Mouse (Mus musculus): ENCODE results near the gene Stx4a.
"Not testable (repeated sequence)": the region's sequence is repeated elsewhere in the genome, so short reads cannot be mapped to it uniquely, and the experiment has no call there.

The Stx4a gene

DNA sequence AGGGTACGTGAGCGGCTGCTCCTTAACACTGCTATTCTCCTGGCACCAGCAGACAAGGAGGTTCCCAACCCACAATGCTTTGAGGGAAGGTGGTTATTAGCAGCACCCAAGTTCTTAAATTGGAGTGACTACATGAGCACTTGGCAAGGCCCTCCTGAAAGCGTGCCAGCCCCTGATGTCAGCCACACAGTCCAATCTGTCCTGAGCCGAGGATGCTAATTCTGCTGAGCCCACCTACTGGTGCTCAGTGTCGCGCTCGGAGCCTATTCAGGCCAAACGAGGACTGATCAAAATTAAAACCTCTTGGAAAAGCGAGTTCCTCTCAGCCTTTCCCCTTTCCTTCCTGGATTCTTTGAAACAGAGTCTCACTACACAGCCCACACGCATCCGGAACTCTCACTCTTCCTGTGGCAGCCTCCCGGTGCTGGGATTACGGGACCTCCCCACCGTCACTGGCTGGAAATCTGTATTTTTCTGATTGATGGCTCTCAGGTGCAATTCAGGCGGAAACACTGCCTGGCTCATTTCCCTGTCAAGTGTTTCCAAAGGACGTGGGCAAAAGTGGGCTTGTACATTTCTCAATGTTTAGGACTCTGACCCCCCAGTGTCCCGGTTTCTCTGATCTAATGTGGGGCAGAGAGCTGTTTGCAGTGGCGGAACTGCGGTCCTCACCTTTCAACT lies 9.7 kb upstream of the Stx4a start:
- in situ Hi-C loops (cut with MseI, MboI), result no loop called here

DNA sequence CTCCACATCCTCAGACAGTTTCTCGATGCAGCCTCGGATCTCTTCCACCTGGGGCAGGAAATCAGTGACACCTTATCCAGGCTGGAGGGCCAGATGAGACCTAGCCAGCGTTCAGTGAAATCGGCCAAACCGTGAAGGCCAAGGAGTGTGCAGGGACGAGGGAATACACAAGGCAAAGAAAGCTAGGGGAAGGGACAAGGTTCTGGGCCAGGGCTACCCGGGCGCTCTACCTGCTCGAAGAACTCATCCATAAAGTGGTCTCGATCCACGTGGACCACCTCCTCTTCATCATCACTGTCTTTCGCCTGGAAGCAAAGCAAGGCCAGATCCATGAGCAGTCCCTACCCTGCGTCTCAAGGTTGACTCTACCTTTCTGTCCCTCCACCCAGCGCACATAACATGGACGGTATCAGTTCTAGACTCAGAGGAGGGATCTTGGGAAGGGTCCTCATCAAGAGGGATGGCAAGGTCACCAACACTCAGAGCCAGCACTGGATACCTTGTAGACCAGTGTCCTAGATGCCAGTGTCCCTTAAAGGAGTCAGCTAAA lies 8.9 kb upstream of the Stx4a start:
- in situ Hi-C loops (cut with MseI, MboI), result no loop called here

DNA sequence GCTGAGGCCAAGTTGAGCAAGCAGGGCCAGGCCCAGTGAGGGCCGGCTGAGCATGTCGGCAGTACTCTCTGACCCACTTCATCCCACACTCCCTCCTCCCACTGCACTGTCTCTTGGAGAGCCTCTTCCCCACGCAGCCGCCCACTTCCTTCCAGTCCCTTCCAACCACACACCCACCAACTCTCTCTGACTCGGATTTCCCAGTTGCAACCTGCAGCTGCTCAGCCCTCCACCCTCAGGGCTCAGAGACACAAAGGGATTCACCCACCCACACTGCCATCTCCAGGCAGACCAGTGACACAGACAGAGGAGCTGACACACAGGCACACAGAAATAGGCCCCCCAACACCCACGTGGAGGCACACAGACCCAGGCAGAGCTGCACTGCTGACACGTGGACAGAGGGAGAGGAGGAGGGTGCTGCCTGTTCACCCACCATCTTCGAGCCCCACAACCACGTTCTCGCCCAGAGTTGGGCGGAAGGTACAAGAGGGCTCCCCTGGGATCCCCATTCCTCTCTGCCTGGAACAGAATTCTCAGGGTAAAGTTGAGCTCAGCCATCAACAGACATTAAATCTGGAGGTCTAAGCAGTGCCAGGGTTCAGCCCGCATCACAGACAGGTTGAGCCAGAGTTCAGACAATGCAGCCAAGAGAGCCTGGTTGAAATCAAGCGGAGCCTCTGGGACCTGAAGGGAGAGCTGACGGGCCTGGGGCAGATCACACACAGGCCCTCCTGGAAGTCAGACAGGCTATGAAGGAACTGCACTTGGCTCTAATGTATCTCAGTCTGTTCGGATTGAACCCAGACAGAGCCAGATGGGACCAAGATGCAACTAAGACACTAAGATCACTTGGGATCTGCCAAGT lies 7.9 kb upstream of the Stx4a start:
- in situ Hi-C loops (cut with MseI, MboI), result no loop called here

DNA sequence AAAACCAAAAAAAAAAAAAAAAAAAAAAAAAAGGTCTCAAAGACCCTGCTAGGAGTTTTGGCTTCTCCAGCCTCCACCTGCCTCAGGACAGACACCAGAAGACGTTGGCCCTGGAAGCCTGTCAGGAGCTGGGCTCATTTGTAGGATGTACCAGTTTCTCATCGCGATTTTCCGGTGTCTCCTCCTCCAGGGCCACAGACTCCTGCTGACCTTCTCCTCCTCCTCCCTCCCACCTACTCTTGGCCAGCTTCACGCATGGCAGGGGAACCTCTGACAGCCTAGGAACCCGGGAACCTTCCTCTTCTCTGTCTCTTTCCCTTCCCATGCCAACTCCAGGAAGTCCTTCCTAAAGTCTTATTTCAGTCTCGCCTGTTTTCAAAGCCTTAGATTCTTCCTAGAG lies 7.0 kb upstream of the Stx4a start:
- in situ Hi-C loops (cut with MseI, MboI), result no loop called here

DNA sequence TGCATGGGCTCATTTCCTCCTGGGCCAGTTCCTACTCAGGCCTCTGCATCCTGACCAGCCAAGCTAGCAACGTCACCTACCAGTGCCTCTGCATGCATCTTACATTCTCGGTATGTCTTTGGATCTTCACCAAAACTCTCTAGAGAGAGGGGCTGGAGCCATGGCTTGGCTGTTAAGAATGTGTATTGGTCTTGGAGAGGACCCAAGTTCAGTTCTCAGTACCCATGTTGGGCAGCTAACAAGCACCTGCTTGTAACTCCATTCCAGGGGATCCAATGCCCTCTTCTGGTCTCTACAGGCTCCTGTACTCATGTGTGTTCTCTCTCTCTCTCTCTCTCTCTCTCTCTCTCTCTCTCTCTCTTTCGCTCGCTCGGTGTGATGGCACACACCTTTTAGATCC lies 6.3 kb upstream of the Stx4a start:
- in situ Hi-C loops (cut with MseI, MboI), result no loop called here

- in situ Hi-C loops (cut with MseI, MboI), result no loop called here
Measured at GRCm38 (mm10) chr7:127820836-127821509, 3.1 kb upstream of the Stx4a start.

- in situ Hi-C loops (cut with MseI, MboI), result no loop called here
Measured at GRCm38 (mm10) chr7:127822494-127822893, 1.6 kb upstream of the Stx4a start.

GRCm38 (mm10) chr7:127823236-127824171 lies 590 bp upstream of the Stx4a start:
- in situ Hi-C loops (cut with MseI, MboI), result no loop called here

- in situ Hi-C loops (cut with MseI, MboI), result no loop called here
Measured at GRCm38 (mm10) chr7:127835550-127835949, 11.5 kb downstream of the Stx4a start.

- in situ Hi-C loops (cut with MseI, MboI), result no loop called here
Measured at GRCm38 (mm10) chr7:127837473-127837872, 13.4 kb downstream of the Stx4a start.

- in situ Hi-C loops (cut with MseI, MboI), result not testable (repeated sequence)
Measured at GRCm38 (mm10) chr7:127837878-127838277, 13.8 kb downstream of the Stx4a start.

GRCm38 (mm10) chr7:127840031-127840430 lies 15.9 kb downstream of the Stx4a start:
- in situ Hi-C loops (cut with MseI, MboI), result not testable (repeated sequence)

- in situ Hi-C loops (cut with MseI, MboI), result no loop called here
Measured at GRCm38 (mm10) chr7:127840886-127841285, 16.8 kb downstream of the Stx4a start.

DNA sequence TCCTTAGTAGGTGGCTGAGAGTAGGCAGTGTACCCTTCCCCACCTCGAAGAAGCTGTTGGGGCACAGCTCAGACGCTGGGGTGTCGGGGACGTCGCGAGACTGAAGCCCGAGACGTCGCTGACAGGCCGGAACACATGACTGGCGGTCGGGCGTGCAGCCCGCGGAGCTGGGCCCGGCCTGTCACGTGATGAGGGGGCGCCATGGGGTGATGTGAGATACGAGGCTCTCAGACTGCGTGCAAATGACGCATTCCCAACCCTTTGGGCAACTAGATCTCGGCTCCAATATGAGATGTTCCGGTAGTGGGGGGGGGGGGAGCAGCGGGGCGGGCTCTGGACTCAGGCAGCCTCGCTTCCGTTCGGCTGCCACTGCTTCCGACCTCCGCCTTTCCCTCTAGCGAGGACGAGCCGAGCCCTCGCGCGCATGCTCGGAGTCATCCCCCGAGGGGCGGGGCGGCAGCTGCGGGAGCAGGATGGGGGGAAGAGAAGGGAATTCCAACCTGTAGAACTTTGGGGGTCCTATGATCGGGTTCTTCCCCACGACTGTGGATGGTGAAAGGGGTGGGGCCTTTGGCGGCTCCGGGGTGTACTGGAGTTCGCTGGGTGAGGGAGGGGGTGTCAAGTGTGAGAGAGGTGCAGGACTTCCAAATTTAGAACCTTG lies 17.4 kb downstream of the Stx4a start:
- in situ Hi-C loops (cut with MseI, MboI), result no loop called here

DNA sequence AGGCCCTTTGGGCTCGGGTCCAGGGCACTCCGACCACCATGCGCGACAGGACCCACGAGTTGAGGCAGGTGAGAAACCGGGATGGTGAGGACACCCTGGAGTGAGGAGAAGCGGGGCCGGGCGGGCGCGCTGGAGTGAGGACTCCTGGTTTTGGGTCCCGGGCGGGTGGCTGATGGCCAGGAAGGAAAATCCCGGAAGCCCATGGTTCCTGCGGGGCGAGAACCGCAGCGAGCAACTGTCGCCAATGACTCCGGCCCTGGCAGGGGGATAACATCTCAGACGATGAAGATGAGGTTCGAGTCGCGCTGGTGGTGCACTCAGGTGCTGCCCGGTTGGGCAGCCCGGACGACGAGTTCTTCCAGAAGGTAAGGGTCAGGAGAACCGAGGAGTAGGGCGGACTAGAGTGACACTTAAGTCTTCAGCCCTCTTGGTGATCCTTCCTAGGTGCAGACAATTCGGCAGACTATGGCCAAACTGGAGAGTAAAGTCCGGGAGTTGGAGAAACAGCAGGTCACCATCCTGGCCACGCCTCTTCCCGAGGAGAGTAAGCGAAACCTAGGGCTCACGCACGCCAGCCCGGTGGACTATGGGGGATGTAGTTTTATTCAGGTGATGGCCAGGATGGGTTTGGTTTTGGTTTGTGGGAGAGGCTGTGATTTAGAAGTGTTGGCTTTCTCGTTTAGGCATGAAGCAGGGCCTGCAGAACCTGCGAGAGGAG lies 18.1 kb downstream of the Stx4a start:
- in situ Hi-C loops (cut with MseI, MboI), result no loop called here

DNA sequence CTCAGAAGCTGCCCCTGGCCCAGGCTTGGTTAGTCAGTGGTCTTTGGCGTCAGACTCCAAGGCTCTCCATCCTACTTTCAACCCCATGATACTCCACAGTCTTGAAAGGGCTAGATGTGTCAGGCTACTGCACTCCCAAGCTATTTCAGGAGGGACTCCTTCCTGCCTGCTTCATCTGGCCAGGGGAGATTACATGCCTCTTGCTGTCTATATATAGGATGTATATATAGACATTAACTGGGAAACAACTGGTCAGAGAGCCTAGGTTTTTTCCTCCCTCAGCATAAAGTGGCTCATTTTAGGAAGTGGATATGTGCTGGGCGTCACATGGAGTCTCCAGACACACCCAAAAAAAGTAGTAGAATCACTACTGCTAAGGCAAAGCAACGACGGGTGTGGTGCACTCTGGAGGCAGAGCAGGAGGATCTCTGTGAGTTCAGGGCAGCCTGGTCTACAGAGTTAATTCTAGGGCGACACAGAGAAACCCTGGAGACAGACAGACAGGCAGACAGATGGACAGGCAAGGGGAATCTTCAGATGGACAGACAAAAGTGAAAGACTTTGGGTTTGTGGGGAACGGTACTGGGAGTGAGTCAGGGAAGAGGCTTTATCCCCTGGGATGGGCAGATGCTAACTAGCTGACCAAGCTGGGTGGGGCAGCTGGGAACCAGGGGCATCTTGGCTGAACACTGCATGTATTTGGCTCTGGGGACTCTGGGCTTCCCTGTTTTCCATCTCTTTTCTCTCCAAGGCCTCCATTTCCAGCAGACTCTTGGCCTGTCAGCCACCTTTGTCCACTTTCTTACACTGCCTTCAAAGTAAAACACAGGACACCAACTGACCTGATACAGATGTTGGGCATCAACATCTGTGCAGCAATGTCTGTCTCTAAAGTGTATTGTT lies 26.1 kb downstream of the Stx4a start:
- in situ Hi-C loops (cut with MseI, MboI), result no loop called here

DNA sequence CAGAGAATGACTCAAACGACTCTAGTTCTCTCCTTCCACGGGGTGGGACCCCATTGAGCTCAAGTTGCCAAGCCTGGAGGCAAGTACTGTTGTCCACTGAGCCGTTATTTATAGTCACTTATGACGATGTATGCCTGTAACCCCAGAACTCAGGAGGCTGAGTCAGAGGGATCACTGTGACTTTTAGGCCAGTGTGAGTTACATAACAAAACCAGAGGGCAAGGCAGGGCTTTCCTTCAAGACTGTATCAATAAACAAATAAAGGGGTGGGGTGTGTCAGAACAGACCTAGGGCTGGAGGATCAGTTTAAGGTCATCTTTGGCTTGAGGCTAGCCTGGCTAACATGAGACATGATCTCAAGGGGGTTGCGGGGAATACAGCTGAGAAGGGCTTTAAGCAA lies 26.8 kb downstream of the Stx4a start:
- in situ Hi-C loops (cut with MseI, MboI), result no loop called here

- in situ Hi-C loops (cut with MseI, MboI), result no loop called here
Measured at GRCm38 (mm10) chr7:127858258-127858657, 34.2 kb downstream of the Stx4a start.

DNA sequence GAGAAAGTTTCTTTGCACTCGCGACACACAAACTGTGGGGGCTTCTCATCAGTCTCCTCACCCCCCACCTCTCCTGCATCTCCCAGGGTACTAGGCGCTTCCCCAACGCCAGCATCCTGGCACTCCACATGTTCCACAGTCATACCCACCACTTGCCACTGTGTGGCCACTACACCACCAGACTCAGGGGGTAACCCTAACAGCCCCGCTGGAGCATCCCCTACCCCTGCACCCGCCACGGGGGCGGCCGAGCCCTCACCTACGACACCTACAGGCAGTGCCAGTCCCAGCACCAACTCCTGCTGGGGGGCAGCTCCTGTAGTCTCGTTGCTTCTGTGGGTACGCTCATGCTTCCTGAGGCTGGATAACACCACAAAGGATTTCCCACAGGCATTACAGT lies 42.3 kb downstream of the Stx4a start:
- in situ Hi-C loops (cut with MseI, MboI), result no loop called here

All from mouse trophoblast stem cell (cell line).